Mouse (Mus musculus): Measurements from ENCODE around the gene Smc1a. TPM values are rescaled to one million over a fixed set of nuclear protein-coding genes. Genes with fewer than 3 reads are reported as not detected.

Smc1a gene
- polyA plus RNA-seq, 1 experiment from 2014 or later: 91.0 TPM

Other genes starting within 250 kb of the Smc1a start
- gene Huwe1, start 215.6 kb upstream of the Smc1a start, polyA plus RNA-seq (2015; fragmentation: Nextera tagmentation; extraction: Ambion mirVana): 37.2 and 41.0 TPM in 2 replicates
- 191 and 196 TPM in 2 replicates for gene Hsd17b10, start 14.6 kb upstream of the Smc1a start, polyA plus RNA-seq (2015; fragmentation: Nextera tagmentation; extraction: Ambion mirVana)
- 2.0 and 2.1 TPM in 2 replicates for gene Ribc1, start 133 bp upstream of the Smc1a start, polyA plus RNA-seq (2015; fragmentation: Nextera tagmentation; extraction: Ambion mirVana)
- gene Iqsec2, start 127.8 kb downstream of the Smc1a start, polyA plus RNA-seq (2015; fragmentation: Nextera tagmentation; extraction: Ambion mirVana): 3.3 and 3.8 TPM in 2 replicates
- gene Kdm5c, start 216.6 kb downstream of the Smc1a start, polyA plus RNA-seq (2015; fragmentation: Nextera tagmentation; extraction: Ambion mirVana): 35.3 and 47.4 TPM in 2 replicates

Data from stomach, embryonic 16.5 days (tissue).